Mouse (Mus musculus): Measurements from ENCODE around the gene Mettl8. TPM values are rescaled to one million over a fixed set of nuclear protein-coding genes. Genes with fewer than 3 reads are reported as not detected.
A peak's percentile ranks its signal among the peaks of the same experiment; 100 is the strongest.

Mettl8 gene
- total RNA-seq, 1 experiment from 2014 or later = 14.1 TPM

DNA sequence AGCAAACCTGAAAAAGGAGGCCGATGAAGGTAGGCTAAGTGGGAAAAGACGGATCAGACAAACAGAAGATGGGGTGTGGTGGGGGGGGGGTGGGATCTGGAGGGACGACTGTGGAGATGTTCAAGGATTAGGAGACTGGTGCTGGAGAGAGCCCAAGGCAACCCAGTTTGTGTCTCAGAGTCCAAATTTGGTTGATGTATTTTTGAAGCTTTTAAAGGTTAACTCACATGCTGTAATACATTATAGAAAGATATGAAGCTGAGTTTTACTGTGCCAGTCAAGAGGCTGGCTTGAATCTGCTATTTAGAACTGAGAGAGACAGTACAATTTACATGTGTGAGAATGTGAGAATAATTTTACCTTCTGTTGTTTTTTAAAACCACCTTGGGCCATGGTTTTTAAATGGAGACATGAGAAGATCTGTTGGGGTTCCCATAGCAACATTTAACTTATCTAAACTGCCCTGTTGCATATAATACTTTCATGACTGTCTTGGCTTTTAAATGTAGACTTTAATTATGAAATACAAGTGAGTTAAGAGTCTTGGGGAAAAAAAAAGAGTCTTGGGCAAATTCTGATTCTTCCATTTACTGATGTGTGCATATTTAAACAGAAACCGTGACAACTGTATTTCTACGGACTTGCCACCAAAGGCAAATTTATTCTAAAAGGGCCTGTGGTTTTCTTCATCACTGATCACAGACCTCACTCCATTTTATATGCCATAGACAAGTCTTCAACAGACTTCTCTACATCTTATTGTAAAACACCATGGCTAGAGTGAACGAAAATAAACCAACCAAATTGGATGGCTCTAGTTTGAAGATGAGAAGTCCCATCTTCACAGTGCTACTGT is 94.1 kb downstream of the Mettl8 start:
- ATAC-seq (replicated peaks in 1 of 2; ENCODE audit: insufficient read depth in 1 of 2, low FRiP score in 2 of 2, low TSS enrichment in 1 of 2, low read depth in 1 of 2, poor library complexity in 2 of 2, severe bottlenecking in 2 of 2) = no peak

DNA sequence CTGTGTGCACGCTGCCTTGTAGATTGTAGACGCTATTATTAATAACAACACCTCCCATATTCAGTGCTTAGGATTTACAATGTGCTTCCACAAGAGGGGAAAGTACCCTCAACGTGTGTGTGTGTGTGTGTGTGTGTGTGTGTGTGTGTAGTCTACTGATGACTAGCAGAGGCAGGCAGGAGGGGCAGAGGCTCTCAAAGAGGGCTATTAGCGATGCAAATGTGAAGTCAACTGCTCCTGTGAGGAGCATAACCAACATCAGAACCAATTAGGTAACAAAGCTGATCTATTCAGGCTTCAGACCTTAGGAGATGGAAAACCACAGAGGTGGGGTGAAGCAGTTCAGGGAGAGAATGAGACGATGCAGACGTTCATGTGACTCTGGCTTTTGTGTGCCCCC is 95.3 kb downstream of the Mettl8 start:
- ATAC-seq (replicated peaks in 1 of 2; ENCODE audit: insufficient read depth in 1 of 2, low FRiP score in 2 of 2, low TSS enrichment in 1 of 2, low read depth in 1 of 2, poor library complexity in 2 of 2, severe bottlenecking in 2 of 2) = no peak

DNA sequence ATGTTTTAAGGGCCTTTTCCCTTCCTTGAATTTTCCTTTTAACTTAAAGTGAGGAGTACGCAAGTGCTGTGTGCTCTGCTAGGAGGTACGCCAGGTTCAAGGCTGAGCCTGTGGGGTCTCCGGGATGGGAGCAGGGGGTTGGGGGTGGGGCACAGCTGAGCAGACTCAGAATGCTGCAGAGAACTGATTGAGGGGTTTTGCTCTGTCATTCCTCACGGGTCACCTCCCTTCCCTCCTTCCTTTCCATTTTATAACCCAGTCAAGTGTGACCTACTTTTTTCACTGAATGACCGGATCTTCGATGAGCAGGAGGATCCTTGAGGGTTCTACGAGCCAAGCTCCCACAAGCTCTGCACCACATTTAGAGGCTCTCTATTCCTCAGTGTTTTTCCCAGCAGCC is 96.0 kb downstream of the Mettl8 start:
- no peak for ATAC-seq (replicated peaks in 1 of 2; ENCODE audit: insufficient read depth in 1 of 2, low FRiP score in 2 of 2, low TSS enrichment in 1 of 2, low read depth in 1 of 2, poor library complexity in 2 of 2, severe bottlenecking in 2 of 2)

DNA sequence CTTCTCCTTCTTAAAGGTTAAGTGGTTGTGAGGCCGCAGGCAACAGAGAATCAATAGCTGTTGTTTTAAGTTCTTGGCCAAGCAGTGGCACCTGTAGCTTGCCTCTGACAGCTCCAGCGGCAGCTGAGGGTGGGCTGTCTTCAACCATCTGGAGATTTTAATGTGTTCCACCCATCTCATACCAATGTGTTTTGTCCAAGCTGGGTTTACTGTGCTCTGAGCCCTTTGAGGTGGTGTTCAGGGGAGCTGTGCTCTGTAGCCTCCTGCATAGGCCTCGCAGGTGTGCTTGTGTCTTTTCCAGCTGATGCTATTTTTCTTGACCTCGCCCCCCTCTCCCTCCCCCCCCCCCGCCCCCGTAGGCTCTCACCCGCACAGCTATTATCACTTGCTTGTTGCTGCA is 96.8 kb downstream of the Mettl8 start:
- no peak for ATAC-seq (replicated peaks in 1 of 2; ENCODE audit: insufficient read depth in 1 of 2, low FRiP score in 2 of 2, low TSS enrichment in 1 of 2, low read depth in 1 of 2, poor library complexity in 2 of 2, severe bottlenecking in 2 of 2)

DNA sequence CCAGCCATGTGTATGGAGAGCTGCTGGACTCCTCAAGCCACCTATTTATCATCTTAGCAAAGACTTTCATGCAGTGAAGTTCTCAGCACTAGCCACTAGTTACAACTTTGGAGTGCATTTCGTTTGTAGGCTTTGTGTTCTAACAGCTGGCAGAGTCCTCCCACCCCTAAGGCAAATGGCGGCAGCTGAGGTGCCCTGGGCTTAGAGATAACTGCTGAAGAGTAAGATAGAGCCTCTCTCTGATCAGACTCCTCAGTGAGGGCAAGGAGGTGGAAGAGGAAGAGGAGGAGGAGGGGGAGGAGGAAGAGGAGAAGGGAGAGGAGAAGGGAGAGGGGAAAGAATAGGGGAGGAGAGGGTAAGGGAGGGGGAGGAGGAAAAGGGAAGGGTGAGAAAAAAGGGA is 101.8 kb downstream of the Mettl8 start:
- no peak for ATAC-seq (replicated peaks in 1 of 2; ENCODE audit: insufficient read depth in 1 of 2, low FRiP score in 2 of 2, low TSS enrichment in 1 of 2, low read depth in 1 of 2, poor library complexity in 2 of 2, severe bottlenecking in 2 of 2)

DNA sequence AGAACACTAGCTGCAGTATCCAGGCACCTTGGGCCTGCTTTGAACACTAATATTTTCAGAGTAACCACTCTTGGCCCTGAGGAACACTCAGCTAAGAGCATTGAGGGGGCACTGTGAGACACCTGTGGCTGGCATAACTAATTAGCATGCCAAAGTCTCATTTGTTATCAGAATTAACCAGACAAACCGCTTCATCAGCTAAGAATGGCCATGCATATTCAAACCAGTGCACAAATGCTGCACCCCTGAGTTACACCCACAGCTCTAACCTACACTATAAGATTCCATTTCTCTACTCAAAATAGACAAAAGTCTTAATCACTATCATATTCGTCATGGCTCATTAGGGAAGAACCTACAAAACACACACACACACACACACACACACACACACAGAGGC is 103.4 kb downstream of the Mettl8 start:
- no peak for ATAC-seq (replicated peaks in 1 of 2; ENCODE audit: insufficient read depth in 1 of 2, low FRiP score in 2 of 2, low TSS enrichment in 1 of 2, low read depth in 1 of 2, poor library complexity in 2 of 2, severe bottlenecking in 2 of 2)

DNA sequence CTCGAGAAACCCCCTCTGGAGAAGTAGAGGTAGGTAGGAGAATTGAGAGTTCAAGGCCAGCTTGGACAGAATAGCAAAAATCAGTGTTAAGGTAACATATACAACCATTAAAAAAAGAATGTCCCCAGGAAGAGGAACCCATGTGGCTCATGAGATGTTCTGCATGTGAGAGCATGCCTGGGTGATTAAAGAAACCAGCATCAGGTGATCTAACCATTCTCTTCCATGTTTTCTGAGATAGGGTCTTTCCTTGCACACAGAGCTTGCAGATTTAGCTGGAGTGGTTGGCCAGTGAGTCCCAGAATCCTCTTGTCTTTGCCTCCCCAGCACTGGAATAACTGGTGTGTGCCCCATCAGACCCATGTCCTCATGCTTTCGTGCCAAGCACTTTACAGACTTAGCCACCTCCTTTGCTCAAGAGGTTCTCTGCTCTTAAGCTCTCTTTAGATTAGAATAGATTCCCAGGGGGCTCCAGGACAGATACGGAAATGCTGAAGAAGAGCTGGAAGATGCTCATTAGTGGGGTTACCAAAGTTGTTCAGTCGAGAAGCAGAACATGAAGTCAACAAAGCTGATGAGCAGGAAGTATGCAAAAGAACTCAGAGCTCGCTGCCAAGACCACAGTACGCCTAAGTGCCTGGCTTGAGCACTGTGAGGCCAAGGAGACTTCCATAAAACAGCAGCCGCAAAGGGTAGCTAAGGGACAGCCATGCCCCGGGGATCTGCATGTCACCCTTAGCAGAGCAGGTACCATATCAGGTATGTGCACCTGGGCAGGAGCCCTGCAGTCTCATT is 110.7 kb downstream of the Mettl8 start:
- no peak for ATAC-seq (replicated peaks in 1 of 2; ENCODE audit: insufficient read depth in 1 of 2, low FRiP score in 2 of 2, low TSS enrichment in 1 of 2, low read depth in 1 of 2, poor library complexity in 2 of 2, severe bottlenecking in 2 of 2)

DNA sequence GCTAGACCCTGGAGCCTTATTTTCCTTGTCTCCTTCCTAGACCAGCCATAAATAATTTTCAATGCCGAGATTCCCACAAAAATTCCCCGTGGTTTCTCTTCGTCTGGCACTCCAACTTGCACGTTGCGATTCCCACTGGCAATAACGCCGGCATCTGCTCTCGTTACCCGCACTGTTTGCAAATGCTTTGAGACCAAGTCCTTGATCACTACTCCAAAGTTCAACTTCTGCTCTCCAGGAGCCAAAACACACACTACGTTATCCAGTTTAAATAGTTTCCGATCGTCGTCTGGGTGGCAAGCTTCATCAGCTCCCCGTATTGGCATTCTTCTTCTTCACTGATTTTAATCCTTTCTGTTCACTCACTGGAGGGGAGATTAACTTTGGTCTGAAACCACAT is 114.6 kb downstream of the Mettl8 start:
- no peak for ATAC-seq (replicated peaks in 1 of 2; ENCODE audit: insufficient read depth in 1 of 2, low FRiP score in 2 of 2, low TSS enrichment in 1 of 2, low read depth in 1 of 2, poor library complexity in 2 of 2, severe bottlenecking in 2 of 2)

DNA sequence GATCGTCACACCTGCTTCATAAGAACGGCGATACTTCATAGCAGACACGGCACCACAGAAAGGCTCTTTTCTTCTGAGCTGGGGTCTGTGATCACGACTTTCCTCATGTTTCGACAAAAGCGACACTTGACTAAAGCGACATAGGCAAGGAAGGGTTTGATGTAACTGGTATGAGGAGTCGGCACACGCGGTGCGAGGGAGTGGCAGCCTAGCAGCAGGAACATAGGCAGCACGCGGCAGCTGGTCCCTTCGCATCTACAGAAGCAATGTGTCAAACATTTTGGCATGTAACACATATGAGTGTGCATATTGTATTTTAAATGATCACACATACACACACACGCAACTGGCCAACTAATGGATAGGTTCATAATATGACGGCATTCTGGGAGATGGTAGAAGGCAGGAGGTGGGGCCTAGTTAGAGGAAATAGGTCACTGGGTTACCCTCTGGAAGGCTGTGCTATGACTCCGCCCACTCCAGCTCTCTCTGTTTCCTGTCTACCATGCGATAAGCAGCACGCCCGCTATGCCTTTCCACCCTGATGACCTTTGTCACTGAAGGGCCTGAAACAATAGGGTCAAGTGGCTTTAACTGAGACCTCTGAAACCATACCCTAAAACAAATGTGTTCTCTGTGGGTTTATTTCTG is 116.4 kb downstream of the Mettl8 start:
- ATAC-seq (replicated peaks in 1 of 2; ENCODE audit: insufficient read depth in 1 of 2, low FRiP score in 2 of 2, low TSS enrichment in 1 of 2, low read depth in 1 of 2, poor library complexity in 2 of 2, severe bottlenecking in 2 of 2) = peak; percentile 46 to 78

DNA sequence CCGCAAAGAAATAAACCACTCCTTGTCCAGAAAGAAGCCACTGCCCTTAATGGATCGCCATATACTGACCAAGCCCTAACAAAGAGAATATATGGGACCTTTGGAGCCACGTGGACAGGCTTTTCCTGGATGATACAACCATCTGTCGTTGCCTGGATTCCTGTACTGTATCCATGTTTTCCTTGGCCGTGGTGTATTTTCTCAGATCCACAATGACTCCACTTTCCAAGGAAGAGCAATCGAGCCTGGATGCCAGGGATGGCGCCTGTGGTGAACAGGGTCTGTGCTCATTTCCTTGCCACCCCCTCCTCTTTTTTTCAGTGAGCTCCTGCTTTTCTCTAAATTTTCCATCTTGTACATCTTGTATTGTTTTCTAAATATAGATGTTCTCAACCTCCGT is 120.6 kb downstream of the Mettl8 start:
- no peak for ATAC-seq (replicated peaks in 1 of 2; ENCODE audit: insufficient read depth in 1 of 2, low FRiP score in 2 of 2, low TSS enrichment in 1 of 2, low read depth in 1 of 2, poor library complexity in 2 of 2, severe bottlenecking in 2 of 2)

DNA sequence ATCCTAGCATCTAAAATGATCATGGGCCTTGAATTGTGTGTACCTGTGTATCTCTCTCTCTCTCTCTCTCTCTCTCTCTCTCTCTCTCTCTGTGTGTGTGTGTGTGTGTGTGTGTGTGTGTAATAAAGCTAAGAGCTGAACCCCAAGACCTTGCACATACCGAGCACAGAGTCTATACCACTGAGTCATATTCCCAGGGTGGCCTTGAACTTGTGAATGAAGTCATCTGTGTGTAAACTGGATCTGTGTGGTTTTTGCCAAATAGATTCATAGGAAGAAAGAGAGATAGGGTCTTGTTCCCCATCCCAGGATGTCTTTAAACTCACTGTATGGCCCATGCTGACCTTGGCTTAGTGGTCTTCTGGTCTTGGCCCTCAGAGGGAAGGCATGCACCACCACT is 121.9 kb downstream of the Mettl8 start:
- ATAC-seq (replicated peaks in 1 of 2; ENCODE audit: insufficient read depth in 1 of 2, low FRiP score in 2 of 2, low TSS enrichment in 1 of 2, low read depth in 1 of 2, poor library complexity in 2 of 2, severe bottlenecking in 2 of 2) = no peak

DNA sequence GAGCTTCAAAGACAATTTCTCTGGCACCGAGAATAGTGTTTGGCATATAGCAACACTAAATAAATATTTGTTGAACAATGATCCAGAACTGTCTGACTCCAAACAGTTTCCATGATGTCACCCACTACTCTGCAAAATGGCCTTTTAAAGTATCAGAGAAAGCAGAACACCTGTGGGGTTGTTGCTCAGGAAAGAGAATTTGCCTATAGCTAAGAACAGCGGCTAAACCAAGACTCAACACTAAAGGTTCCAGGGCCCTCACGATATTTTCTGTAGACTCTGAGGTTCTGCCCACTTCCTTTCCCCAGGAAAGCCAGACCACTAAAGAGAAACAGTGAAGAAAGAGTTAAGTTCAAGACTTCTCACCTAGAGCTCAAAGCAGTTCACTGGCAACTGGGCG is 122.4 kb downstream of the Mettl8 start:
- ATAC-seq (replicated peaks in 1 of 2; ENCODE audit: insufficient read depth in 1 of 2, low FRiP score in 2 of 2, low TSS enrichment in 1 of 2, low read depth in 1 of 2, poor library complexity in 2 of 2, severe bottlenecking in 2 of 2) = peak; percentile 5 to 12; a peak in 1 of 4 replicates

DNA sequence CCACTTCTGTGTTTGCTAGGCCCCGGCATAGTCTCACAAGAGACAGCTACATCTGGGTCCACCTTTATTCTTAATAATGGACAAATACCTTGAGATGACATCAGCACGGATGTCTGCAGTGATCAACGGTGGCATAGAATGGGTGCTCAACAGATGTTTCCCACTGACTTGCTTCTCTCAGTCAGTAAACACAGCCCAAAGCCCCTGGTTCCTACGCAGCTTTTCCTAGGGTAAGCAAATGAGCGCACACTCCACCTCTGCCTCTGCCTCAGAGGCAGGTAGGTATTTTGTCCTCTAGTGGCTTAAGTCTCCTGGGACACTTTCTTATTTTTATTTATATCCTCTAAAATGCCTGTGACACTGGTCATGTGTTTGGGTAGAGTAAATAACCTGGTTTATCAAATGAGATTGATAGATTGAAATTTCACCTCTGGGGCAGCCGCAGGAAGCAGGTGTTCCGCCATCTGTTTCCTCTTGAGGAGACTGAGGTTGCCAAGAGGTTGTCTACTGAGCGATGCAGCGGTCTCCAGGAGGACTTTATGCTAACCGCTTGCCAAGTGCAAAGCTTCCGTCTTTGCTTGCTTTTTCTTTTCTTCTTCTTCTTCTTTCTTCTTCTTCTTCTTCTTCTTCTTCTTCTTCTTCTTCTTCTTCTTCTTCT is 124.6 kb downstream of the Mettl8 start:
- ATAC-seq (replicated peaks in 1 of 2; ENCODE audit: insufficient read depth in 1 of 2, low FRiP score in 2 of 2, low TSS enrichment in 1 of 2, low read depth in 1 of 2, poor library complexity in 2 of 2, severe bottlenecking in 2 of 2) = peak; percentile 76 to 91

DNA sequence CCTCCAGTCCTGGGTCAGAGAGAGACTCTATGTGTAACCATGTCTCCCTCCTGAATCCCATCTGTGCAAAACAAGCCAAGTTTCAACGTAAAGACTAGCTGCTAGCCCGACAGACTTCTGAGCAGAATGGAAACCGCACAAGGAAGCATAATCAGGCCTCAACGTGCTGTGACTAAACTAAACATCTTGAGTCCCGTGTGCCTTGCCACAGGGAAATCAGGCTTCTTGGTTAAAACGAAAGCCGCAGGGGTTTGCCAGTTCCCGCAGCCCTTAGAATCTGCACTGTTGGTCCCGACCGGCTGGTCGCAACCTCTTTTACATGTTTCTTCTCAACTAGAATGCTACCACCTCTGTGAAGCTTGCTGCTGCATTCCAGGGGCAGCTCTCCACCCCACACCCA is 125.7 kb downstream of the Mettl8 start:
- ATAC-seq (replicated peaks in 1 of 2; ENCODE audit: insufficient read depth in 1 of 2, low FRiP score in 2 of 2, low TSS enrichment in 1 of 2, low read depth in 1 of 2, poor library complexity in 2 of 2, severe bottlenecking in 2 of 2) = no peak

DNA sequence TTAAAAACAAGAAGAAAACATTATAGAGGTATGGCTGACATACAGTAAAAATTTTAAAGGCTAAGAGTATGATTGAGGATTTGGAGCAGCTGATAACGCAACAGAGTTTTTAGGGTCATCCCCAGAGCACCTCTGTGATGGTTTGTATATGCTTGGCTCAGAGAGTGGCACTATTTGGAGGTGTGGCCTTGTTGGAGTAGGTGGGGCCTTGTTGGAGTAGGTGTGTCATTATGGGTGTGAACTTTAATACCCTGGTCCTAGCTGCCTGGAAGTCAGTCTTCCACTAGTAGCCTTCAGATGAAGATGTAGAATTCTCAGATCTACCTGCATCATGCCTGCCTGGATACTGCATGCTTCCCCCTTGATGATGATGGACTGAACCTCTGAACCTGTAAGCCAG is 131.3 kb downstream of the Mettl8 start:
- ATAC-seq (replicated peaks in 1 of 2; ENCODE audit: insufficient read depth in 1 of 2, low FRiP score in 2 of 2, low TSS enrichment in 1 of 2, low read depth in 1 of 2, poor library complexity in 2 of 2, severe bottlenecking in 2 of 2) = no peak

DNA sequence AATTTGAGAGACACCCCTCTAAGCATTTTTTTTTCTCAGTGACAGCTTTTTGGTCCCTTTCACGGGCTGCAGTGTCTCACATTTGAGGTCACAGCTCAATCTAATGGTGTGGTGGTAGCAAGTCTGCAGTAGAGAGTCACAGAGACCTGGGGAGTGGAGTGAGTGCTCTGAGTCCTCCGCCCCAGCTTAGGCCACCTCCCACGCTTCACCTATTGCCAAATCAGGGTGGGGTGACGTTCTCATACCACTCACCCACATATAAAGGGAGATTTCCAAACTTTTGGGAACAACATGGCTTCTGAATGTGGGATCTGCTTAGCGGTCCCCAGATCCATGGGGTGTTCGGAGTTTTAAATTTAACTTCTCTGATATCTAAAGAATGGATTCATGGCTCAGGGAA is 132.6 kb downstream of the Mettl8 start:
- ATAC-seq (replicated peaks in 1 of 2; ENCODE audit: insufficient read depth in 1 of 2, low FRiP score in 2 of 2, low TSS enrichment in 1 of 2, low read depth in 1 of 2, poor library complexity in 2 of 2, severe bottlenecking in 2 of 2) = no peak

DNA sequence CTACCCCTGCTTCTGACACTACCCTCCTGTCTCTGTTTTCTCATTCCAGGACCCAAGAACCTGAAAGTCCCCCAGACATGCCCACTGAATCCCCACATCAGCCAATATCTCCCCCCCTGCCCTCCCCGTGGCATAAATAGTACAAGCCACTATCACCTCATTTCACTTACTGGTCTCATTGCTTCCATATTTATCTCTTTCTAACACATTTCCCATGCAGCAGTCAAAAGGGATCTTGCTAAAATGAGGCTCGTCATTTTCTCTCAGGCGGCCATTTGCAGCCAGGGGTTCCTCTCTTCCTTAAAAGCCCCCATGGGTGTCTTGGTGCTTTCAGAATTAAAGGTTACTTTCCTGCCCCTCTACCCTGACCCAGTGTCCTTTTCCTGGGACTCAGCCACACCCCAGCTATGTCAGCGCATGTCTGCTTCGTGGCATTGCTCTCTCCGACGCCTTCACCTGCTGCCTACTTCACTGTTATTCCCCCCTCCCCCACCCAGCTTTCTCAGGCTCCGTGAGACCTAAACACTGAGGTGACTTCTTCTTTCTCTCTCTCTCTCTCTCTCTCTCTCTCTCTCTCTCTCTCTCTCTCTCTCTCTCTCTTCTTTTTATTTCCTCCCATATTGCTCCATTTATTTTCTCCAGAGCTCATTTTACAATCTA is 134.3 kb downstream of the Mettl8 start:
- ATAC-seq (replicated peaks in 1 of 2; ENCODE audit: insufficient read depth in 1 of 2, low FRiP score in 2 of 2, low TSS enrichment in 1 of 2, low read depth in 1 of 2, poor library complexity in 2 of 2, severe bottlenecking in 2 of 2) = no peak

Measured in hematopoietic stem cell, adult 5-6 weeks (primary cell).